Mouse (Mus musculus) kidney, embryonic 16.5 days (tissue): Measurements from ENCODE around the gene Ceacam16. TPM values are rescaled to one million over a fixed set of nuclear protein-coding genes. Genes with fewer than 3 reads are reported as not detected.

ENCODE experiments used
- ATAC-seq: fragments of 200-750 bp; cut with Nextera tagmentation; 2 replicates; pipeline ENCODE4 v1.8.0; 2017; ENCODE audit warnings: moderate TSS enrichment; ENCODE audit not compliant: low FRiP score, low TSS enrichment
- H3K27ac ChIP-seq: fragments of 300-500 bp; sonication (generic); 2 replicates; pipeline ENCODE4 v1.5.1; 2014; ENCODE audit warnings: low read length
- H3K27me3 ChIP-seq: fragments of 300-500 bp; sonication (generic); 2 replicates; pipeline ENCODE4 v1.6.1; 2014; ENCODE audit warnings: low read length, control low read depth, mixed read lengths; ENCODE audit not compliant: insufficient read depth
- H3K36me3 ChIP-seq: fragments of 300-500 bp; sonication (generic); 2 replicates; pipeline ENCODE4 v1.6.1; 2014; ENCODE audit warnings: low read length, control low read depth, mixed read lengths; ENCODE audit not compliant: insufficient read depth
- H3K4me1 ChIP-seq: fragments of 300-500 bp; sonication (generic); 2 replicates; pipeline ENCODE4 v1.6.1; 2014; ENCODE audit warnings: low read length, control low read depth, mixed read lengths; ENCODE audit not compliant: insufficient read depth
- H3K4me2 ChIP-seq: fragments of 300-500 bp; sonication (generic); replicated peaks from 2 replicates; pipeline ENCODE4 v1.6.1; 2014; ENCODE audit warnings: low read depth, low read length
- H3K4me3 ChIP-seq: fragments of 300-500 bp; sonication (generic); 2 replicates; pipeline ENCODE4 v1.5.1; 2014; ENCODE audit warnings: mild to moderate bottlenecking, low read length
- H3K9ac ChIP-seq: fragments of 300-500 bp; sonication (generic); replicated peaks from 2 replicates; pipeline ENCODE4 v1.6.1; 2014; ENCODE audit warnings: low read length
- H3K9me3 ChIP-seq: fragments of 300-500 bp; sonication (generic); 2 replicates; pipeline ENCODE4 v1.6.1; 2016; ENCODE audit warnings: low read length, control low read depth
- WGBS: fragments of 180-500 bp; shearing (Covaris S2); extraction: QIAGEN DNeasy Blood & Tissue Kit; methylation state at CpG from one replicate; pipeline ENCODE4 v1.1.7; 2014; 5-methylcytosine and 5-hydroxymethylcytosine counted together
- polyA plus RNA-seq: library from polyadenylated mRNA; unstranded; fragments of >200 nt; fragmentation: Nextera tagmentation; extraction: Ambion mirVana; gene quantifications from 2 replicates; pipeline ENCODE4 v1.2.1, GENCODE M21; 2015

The Ceacam16 gene
- polyA plus RNA-seq, 1 experiment from 2014 or later: 0.15 TPM

DNA sequence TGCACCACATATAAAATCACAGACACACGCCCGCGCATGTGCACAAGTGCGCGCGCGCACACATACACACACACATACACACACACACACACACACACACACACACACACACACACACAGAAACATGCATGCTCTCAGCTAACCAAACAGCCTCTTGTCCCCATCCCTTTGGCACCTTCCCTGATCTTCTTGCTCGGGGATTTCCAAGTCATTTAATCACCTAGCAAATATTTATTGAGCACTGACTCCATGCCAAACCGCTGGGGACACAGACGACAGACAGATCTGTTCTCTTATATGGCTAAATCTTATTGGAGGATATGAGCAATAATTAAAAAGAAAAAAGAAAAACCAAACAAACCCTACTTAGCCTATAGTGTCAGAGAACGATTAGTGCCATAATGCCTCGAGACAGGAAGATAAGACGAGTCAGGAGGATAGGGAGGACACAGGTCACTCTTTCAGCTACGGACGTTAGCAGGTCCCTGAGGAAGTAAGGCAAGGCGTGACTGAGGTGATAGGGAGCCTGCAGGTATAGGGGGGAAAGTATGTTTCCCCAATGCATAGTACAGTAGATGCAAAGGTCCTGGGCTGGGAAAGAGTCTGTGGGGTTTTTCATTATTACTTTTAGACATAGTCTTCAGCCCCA lies 6.8 kb upstream of the Ceacam16 start:
- H3K27ac ChIP-seq: no peak overlapping the region
- H3K4me1 ChIP-seq: no peaks in the 10 kb centered on the region
- no peaks in the 10 kb centered on the region for H3K9me3 ChIP-seq
- no peak overlapping the region for H3K4me2 ChIP-seq
- H3K9ac ChIP-seq: no peak overlapping the region
- no peaks in the 10 kb centered on the region for H3K27me3 ChIP-seq
- H3K4me3 ChIP-seq: no peak overlapping the region
- 82% methylated on average over 16 of the region's 16 CpGs for WGBS
- H3K36me3 ChIP-seq: no peaks in the 10 kb centered on the region
- ATAC-seq: no peak

DNA sequence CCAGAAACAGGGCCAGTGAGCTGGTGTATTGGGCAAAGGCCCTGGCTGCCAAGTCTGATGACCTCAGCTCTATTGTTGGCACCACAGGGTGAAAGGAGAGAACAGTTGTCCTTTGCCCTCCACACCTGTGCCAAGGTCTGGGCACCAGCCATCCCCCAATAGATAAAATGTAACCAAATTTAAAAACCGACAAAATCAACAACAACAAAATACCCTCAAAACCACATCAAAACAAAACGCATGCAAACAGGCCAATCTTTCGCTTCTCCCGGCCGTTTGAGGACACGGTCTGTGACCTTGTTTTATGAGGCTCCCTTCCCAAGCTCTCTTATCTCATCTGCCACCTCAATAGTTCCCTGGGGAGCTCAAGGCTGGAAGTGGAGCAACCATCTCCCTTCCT lies 5.4 kb upstream of the Ceacam16 start:
- ATAC-seq: no peak
- Histone ChIP-seq H3K9me3 (no peaks in the 10 kb centered on the region), H3K36me3 (no peaks in the 10 kb centered on the region), H3K9ac (no peak overlapping the region), H3K4me3 (no peak overlapping the region), H3K4me2 (no peak overlapping the region), H3K4me1 (no peaks in the 10 kb centered on the region), H3K27me3 (no peaks in the 10 kb centered on the region), H3K27ac (no peak overlapping the region)
- WGBS: 64% methylated on average over 6 of the region's 6 CpGs

DNA sequence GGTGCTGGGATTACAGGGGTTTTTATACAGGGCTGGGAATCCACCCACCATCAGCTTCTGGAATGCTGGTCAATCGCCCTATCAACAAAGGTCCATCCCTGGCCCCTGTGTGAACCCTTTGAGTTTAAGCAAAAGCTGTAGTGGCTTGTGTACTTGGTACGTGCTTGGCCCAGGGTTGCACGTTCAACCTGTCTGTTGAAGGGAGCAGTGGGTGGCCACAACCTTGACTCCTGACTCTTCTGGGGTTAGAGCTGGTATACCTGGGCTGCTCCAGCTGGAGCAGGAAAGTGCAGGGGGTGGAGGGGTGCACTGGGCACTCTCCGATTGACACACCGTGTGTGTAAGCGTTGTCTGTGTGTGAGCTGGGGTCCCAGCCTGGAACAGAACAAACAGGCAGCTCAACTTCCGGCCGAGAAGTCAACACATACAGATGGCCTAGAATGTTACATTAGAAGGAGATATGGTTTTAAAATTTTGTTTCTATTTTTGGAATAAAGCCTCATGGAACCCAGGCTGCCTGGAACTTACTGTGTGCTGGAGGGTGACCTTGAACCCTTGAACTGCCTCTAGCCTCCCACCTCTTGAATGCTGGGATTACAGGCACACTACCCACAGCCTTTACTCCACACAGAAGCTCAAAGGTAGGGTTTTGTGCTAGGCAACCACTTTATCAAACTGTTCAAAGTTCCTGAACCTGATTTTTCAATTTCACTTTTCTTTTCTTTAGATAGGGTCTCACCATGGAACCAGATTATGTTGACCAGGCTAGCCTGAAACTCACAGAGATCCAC lies 4.3 kb upstream of the Ceacam16 start:
- no peak for ATAC-seq
- H3K4me1 ChIP-seq: no peaks in the 10 kb centered on the region
- no peaks in the 10 kb centered on the region for H3K36me3 ChIP-seq
- no peak overlapping the region for H3K4me2 ChIP-seq
- H3K27me3 ChIP-seq: no peaks in the 10 kb centered on the region
- 78% methylated on average over 8 of the region's 8 CpGs for WGBS
- no peaks in the 10 kb centered on the region for H3K9me3 ChIP-seq
- no peak overlapping the region for H3K9ac ChIP-seq
- H3K27ac ChIP-seq: no peak overlapping the region
- H3K4me3 ChIP-seq: no peak overlapping the region

DNA sequence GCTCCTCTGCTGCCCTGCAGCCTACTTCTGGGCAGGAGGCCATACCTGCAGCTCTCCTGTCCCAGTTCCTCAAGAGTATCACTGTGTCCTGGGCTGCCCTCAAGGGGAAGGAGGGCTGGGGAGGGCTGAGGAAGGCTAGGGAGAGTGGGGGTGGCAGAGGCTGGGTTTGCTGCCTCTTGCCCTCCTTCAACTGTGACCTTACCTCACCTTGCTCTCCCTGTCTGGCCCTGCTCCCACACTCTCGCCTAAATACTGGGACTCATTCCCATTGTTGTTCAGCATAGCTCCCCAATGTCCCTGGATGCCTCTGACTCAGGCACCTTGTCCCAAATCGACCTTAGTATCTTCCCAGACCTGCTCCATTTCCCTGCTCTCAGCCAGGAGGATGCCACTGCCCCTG lies 3.1 kb upstream of the Ceacam16 start:
- no peak for ATAC-seq
- H3K9ac ChIP-seq: no peak overlapping the region
- no peaks in the 10 kb centered on the region for H3K27me3 ChIP-seq
- H3K4me2 ChIP-seq: no peak overlapping the region
- WGBS: 40% methylated on average over 2 of the region's 2 CpGs
- H3K9me3 ChIP-seq: no peaks in the 10 kb centered on the region
- no peak overlapping the region for H3K4me3 ChIP-seq
- no peaks in the 10 kb centered on the region for H3K4me1 ChIP-seq
- no peak overlapping the region for H3K27ac ChIP-seq
- H3K36me3 ChIP-seq: no peaks in the 10 kb centered on the region

DNA sequence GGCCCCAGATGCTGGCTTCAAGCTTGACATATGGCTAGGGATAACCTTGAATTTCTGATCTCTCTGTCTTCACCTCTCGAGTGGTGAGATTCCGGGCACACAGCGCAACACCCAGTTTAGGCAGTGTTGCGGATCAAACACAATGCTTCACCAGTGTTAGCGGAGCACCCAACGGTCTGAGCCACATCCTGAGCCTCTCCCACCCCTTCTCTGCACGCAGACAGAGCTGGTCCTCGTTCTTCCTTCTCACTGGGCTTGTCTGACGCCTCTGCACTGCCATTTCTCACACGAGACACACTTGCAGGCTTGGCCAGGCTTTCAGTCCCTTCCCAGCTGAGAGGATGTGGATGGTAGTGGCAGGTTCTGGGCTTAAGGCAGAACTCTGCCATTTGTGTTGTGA lies 1.4 kb downstream of the Ceacam16 start:
- no peaks in the 10 kb centered on the region for H3K27me3 ChIP-seq
- 68% methylated on average over 10 of the region's 10 CpGs for WGBS
- no peak for ATAC-seq

DNA sequence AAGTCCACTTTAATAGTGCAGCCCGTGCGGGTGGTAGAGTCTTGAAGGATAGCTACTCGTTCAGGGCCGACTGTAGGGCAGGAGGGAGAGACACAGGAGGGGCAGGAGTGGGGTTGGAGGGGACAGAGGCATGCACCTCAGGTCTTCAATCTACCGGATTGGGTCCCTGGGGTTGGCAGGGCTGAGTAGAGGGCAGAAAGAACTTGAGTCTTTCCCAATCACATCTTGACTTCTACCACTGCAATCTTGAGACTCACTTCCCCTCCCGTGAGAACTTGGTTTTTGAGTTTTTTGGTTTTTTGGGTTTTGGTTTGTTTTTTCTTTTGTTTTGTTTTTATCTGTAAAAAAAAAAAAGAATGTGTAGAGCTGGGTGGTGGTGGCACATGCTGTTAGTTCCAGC lies 4.8 kb downstream of the Ceacam16 start:
- no peaks in the 10 kb centered on the region for H3K9me3 ChIP-seq
- no peak for ATAC-seq
- H3K36me3 ChIP-seq: no peaks in the 10 kb centered on the region
- H3K4me1 ChIP-seq: no peaks in the 10 kb centered on the region; the same call in 1 of the 2 replicates
- 87% methylated on average over 6 of the region's 6 CpGs for WGBS
- no peak overlapping the region for H3K4me2 ChIP-seq
- peaks cover 11% of the 10 kb centered on the region for H3K27me3 ChIP-seq
- no peak overlapping the region for H3K4me3 ChIP-seq
- H3K9ac ChIP-seq: no peak overlapping the region
- no peak overlapping the region for H3K27ac ChIP-seq

More for the DNA sequence above, 1.4 kb downstream of the Ceacam16 start:
- H3K27ac ChIP-seq: no peak overlapping the region
- H3K9me3 ChIP-seq: no peaks in the 10 kb centered on the region
- no peak overlapping the region for H3K9ac ChIP-seq
- H3K4me2 ChIP-seq: no peak overlapping the region
- H3K4me3 ChIP-seq: no peak overlapping the region
- H3K4me1 ChIP-seq: no peaks in the 10 kb centered on the region
- no peaks in the 10 kb centered on the region for H3K36me3 ChIP-seq

DNA sequence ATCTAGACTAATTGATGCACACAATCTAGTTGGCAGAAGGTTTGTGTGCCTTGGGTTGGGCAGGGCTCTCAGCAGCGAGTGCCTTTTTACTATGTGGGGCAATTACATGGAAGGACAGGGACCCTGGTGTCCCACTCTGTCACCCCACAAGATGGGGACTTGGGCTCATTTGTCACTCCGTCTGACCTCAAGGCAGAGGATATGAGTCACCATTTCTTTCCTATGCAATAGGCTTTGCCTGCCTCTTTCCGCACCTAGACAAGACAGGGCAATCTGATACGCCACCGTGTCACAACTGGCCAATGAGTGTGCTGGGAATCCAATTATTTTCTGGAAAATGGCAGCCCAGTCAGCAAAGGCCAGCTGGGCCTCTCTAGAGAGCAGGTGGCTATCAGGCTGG lies 5.4 kb downstream of the Ceacam16 start:
- no peaks in the 10 kb centered on the region for H3K9me3 ChIP-seq
- no peak overlapping the region for H3K4me2 ChIP-seq
- H3K36me3 ChIP-seq: no peaks in the 10 kb centered on the region
- 70% methylated on average over 5 of the region's 5 CpGs for WGBS
- H3K4me3 ChIP-seq: no peak overlapping the region
- H3K9ac ChIP-seq: no peak overlapping the region
- peaks cover 12% of the 10 kb centered on the region for H3K27me3 ChIP-seq
- no peak for ATAC-seq
- H3K4me1 ChIP-seq: no peaks in the 10 kb centered on the region; the same call in 1 of the 2 replicates
- no peak overlapping the region for H3K27ac ChIP-seq

DNA sequence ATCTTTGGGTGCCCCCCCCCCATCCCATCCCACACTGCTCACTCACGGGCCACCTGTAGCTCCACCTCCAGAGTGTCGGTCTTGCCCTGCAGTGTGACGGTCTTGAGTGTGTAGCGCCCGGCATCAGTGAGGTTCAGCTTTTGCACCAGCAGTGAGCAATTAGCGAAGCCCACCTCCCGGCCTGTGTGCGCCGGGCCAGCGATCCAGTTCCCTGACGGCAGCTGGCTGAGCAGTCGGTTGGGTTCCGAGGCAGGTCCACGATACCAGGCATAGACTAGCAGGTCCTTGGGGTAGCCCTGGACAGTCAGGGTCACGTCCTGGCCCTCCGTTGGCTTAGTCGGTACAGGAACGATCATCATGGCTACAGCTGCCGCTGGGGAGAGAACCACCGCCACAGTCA lies 7.6 kb downstream of the Ceacam16 start:
- Histone ChIP-seq H3K36me3 (no peaks in the 10 kb centered on the region), H3K27me3 (peaks cover 12% of the 10 kb centered on the region), H3K4me2 (no peak overlapping the region), H3K4me1 (no peaks in the 10 kb centered on the region; the same call in 1 of the 2 replicates), H3K27ac (no peak overlapping the region), H3K4me3 (no peak overlapping the region), H3K9ac (no peak overlapping the region), H3K9me3 (no peaks in the 10 kb centered on the region)
- 88% methylated on average over 20 of the region's 20 CpGs for WGBS
- ATAC-seq: no peak

DNA sequence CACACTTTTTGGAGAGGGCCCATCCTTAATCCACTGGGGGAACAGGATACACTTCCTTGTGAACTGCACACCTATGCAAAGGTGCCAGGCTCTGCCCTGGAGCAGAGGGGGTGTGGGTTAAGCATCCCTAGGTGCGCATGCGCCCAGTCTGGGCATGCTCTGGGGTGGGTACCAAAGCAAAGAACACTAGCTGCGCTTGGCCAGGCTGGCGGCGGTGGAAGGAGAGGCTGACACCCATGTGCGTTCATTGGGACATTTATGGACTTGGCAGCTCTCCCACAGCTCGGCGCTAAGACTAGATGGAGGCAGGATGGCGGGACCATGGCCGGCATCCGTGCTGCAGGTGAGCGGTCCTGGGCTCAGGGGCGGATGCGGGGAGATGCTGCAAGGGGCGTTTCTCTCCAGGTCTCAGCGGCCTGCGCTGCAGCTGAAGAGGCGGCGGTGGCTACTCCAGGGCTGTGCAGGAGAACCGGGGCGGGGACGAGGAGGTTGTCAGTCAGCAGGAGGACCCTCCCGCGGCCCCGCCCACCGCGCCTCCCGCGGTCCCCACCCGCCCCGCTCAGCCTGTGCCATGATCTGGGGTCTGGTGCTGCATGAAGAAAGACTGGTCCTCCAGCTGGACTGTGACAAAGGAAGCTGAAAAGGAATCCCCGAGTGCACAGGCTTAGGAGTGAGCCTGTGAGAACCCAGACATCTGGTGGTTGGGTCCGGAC lies 9.1 kb downstream of the Ceacam16 start, which contains the start of gene Gm19345:
Gene Gm19345, plus strand, starts transcription at position 146 of the 713 bp plus-strand sequence.
- Histone ChIP-seq H3K9ac (peak within 1 kb of the TSS; percentile 58), H3K9me3 (no peaks in the 10 kb centered on the region), H3K36me3 (no peaks in the 10 kb centered on the region), H3K4me1 (peaks cover 9% of the 10 kb centered on the region), H3K4me2 (peak within 1 kb of the TSS; percentile 54), H3K27ac (no peak within 1 kb of the TSS), H3K4me3 (peak within 1 kb of the TSS; percentile 31), H3K27me3 (peaks cover 15% of the 10 kb centered on the region)
- 3% methylated on average over 33 of the region's 33 CpGs for WGBS
- ATAC-seq: peak; percentile 79
